Mouse (Mus musculus): Measurements from ENCODE around the gene Dlg1. TPM values are rescaled to one million over a fixed set of nuclear protein-coding genes. Genes with fewer than 3 reads are reported as not detected.
A peak's percentile ranks its signal among the peaks of the same experiment; 100 is the strongest.

Dlg1 gene
- 24.0 and 24.7 TPM in 2 replicates for polyA plus RNA-seq (2016; fragmentation: Nextera tagmentation; extraction: Ambion mirVana)

DNA sequence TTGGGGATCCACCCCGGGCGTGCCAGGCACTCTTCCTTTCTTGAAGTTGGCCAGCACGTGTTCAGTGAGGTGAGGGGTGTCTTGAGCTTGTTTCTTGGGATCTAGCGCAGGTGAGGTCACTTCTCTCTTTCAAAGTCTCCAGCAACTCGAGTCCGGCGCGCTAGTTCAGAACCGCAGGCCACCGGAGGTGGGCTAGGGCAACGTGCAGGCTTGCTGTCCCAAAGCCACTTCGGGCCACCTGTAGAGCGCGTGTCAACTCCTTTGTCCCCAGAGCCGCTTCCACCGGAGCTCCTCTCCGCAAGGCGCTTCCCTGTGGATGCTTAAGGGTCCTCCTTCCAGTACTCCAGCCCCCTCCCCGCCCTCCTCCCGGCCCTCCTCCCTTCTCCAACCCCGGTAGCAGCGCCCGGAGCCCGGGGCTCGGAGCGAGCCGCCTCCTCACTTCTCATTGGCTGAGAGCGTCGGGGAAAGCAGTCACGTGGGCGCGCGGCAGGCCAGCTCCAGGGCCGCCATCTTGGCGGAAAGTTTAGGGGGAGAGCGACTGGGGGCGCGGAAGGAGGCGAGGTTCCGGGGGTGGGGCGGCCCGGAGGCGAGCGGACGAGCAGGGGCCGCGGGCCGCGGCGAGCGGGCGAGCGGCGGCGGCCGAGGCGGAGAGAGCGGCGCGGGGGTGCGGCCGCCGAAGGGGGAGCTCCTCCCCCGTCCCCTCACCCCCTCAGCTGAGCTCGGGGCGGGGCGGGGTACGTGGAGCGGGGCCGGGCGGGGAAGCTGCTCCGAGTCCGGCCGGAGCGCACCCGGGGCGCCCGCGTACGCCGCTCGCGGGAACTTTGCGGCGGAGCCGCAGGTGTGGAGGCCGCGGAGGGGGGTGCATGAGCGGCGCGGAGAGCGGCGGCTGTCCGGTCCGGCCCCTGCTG, at the start of gene Dlg1:
Gene Dlg1 (plus strand): TSS at position 65 of the 908 bp plus-strand sequence.
- H3K27ac ChIP-seq (replicated peaks), result peak within 1 kb of the TSS; percentile 92
- peak within 1 kb of the TSS; percentile 85 for H3K9ac ChIP-seq (replicated peaks)
- peaks cover 15% of the 10 kb centered on the region for H3K36me3 ChIP-seq
- peak within 1 kb of the TSS; percentile 94 for H3K4me3 ChIP-seq
- H3K9me3 ChIP-seq, result no peaks in the 10 kb centered on the region
- peaks cover 12% of the 10 kb centered on the region for H3K27me3 ChIP-seq
- peak; percentile 96 for ATAC-seq (ENCODE audit: low FRiP score, low read depth)
- H3K4me1 ChIP-seq, result peaks cover 19% of the 10 kb centered on the region
- H3K4me2 ChIP-seq (replicated peaks), result peak within 1 kb of the TSS; percentile 79
- under 1% methylated on average over 68 of the region's 95 CpGs for WGBS

DNA sequence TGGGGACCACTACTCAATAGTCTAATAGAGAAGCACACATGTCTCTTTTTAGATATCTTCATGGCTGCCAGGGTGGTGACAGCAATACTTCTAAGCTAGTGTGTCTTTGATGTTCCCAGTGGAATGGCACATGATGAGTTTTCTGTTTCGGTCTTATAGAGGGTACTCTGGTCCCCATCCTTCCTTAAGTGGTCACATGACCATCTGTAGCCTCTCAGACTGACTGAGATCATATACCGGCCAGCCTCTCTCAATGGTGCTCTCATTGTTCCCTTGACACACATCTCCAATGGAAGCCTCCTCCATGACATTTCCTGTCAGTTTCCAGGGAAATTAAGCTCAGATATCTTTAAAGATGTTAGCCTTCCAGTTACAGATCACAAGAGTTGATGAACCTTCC, 46.9 kb upstream of the Dlg1 start:
- Histone ChIP-seq H3K36me3 (no peaks in the 10 kb centered on the region), H3K4me1 (peaks cover 7% of the 10 kb centered on the region), H3K27me3 (no peaks in the 10 kb centered on the region), H3K4me2 (replicated peaks) (no peak overlapping the region), H3K4me3 (no peak overlapping the region), H3K9ac (replicated peaks) (no peak overlapping the region), H3K27ac (replicated peaks) (no peak overlapping the region), H3K9me3 (no peaks in the 10 kb centered on the region)
- no peak for ATAC-seq (ENCODE audit: low FRiP score, low read depth)
- 87% methylated on average over 2 of the region's 2 CpGs for WGBS

DNA sequence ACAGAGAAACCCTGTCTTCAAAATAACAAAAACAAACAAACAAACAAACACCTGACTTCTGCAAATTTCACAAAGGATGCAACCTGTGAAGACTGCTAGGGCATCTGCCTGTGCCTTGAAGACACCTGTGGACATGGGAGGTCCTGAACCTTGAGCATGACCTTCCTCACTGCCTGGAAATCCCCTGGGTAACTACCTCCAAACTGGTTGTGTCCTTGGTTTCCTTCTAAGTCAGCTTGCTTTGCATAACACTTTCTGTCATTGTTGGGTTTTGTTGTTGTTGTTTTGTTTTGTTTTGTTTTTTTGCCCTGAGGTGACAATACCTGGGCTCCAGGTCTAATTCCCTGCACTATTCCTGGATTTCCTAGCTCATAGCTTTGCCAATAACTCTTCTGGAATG, 46.1 kb upstream of the Dlg1 start:
- H3K27me3 ChIP-seq, result no peaks in the 10 kb centered on the region

DNA sequence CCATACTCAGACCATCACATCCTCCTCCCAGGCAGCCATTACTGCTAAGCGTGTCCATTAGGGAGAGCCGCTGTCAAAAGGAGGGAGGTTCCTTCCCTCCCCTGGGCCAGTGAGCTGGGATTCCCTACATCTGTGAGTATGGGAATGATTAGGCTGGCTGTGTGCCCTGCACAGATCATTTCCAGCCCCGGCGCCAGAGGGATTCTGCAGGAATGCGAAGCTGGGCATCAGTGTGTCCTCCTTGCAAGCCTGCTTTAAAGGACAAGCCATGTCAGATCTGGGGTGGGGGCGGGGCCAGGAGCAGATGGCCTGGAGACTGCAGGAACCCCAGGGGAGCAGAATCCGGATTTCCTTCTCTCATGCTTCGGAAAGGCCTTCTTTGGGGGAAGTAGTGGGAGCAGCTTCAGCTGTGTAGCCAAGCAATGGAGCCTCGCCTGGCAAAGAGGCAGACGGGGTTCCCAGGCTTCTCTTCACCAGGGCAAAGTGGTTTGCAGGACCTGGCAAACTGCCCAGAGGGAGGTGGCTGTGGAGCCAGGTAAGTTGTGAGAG, 45.3 kb upstream of the Dlg1 start:
- Histone ChIP-seq H3K27ac (replicated peaks) (peak overlapping the region; percentile 30; the same call in 1 of the 2 replicates), H3K9me3 (no peaks in the 10 kb centered on the region), H3K4me1 (peaks cover 7% of the 10 kb centered on the region), H3K9ac (replicated peaks) (no peak overlapping the region), H3K4me3 (no peak overlapping the region), H3K27me3 (no peaks in the 10 kb centered on the region), H3K36me3 (no peaks in the 10 kb centered on the region), H3K4me2 (replicated peaks) (peak overlapping the region; percentile 28)
- 23% methylated on average over 10 of the region's 10 CpGs for WGBS
- peak; percentile 41; the same call in 1 of the 2 replicates for ATAC-seq (ENCODE audit: low FRiP score, low read depth)

More for the DNA sequence above, 46.1 kb upstream of the Dlg1 start:
- no peak overlapping the region for H3K9ac ChIP-seq (replicated peaks)
- H3K9me3 ChIP-seq, result no peaks in the 10 kb centered on the region
- H3K27ac ChIP-seq (replicated peaks), result no peak overlapping the region
- ATAC-seq (ENCODE audit: low FRiP score, low read depth), result no peak
- H3K4me2 ChIP-seq (replicated peaks), result no peak overlapping the region
- H3K36me3 ChIP-seq, result no peaks in the 10 kb centered on the region
- no peak overlapping the region for H3K4me3 ChIP-seq
- H3K4me1 ChIP-seq, result peaks cover 7% of the 10 kb centered on the region

DNA sequence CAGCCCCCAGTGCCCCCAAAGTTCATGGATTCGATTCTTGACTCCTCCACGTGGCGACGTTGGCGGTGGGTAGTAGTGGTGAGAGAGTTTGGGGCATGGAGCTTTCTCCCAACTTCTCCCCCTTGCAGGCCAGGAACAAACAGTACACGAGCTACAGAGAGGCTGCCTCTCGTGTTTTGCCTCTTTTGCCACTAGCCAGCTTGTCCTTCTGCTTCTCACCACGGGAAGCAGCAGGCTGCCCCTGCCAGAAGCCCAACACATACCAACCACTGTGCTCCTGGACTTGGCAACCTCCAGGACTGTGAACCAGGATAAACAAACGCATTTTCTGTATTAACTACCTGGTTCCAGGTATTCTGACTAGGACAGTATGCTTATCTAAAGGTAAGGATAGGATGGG, 44.6 kb upstream of the Dlg1 start:
- Histone ChIP-seq H3K27me3 (no peaks in the 10 kb centered on the region), H3K9me3 (no peaks in the 10 kb centered on the region), H3K36me3 (no peaks in the 10 kb centered on the region), H3K4me1 (peaks cover 7% of the 10 kb centered on the region), H3K4me2 (replicated peaks) (no peak overlapping the region), H3K27ac (replicated peaks) (no peak overlapping the region), H3K4me3 (no peak overlapping the region), H3K9ac (replicated peaks) (no peak overlapping the region)
- no peak for ATAC-seq (ENCODE audit: low FRiP score, low read depth)
- WGBS, result 70% methylated on average over 9 of the region's 9 CpGs

DNA sequence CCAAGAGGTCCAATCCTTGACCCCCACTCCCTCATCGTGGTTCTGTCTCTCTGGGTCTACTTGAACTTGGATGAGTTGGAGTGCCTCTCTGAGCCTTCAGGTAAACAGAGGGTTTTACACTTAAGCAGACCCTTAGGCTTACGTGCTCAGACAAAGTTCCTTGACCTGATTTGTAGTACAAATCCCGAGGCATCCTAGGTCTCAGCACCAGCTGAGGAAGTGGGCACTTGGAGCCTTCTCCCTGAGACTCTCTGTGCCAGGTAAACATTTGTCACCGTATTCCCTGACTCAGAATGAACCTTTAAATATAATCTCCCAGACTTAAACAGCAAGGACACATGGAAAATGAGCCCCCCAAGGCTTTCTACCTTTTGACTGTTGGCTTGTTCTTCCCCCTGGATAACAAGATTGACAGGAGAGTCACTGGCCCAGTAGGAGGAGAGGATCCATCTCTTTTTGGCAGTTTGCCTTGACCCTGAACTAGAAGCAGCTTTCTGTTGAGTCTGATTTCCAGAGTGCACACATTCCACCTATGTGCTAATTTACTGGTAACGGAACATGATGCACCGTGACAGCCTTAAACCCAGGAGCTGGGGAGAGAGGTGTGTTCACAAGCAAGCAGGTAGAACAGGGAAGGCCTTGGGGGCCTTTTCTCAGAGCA, 43.4 kb upstream of the Dlg1 start:
- ATAC-seq (ENCODE audit: low FRiP score, low read depth), result no peak
- whole genome bisulfite sequencing, result 91% methylated on average over 6 of the region's 6 CpGs

DNA sequence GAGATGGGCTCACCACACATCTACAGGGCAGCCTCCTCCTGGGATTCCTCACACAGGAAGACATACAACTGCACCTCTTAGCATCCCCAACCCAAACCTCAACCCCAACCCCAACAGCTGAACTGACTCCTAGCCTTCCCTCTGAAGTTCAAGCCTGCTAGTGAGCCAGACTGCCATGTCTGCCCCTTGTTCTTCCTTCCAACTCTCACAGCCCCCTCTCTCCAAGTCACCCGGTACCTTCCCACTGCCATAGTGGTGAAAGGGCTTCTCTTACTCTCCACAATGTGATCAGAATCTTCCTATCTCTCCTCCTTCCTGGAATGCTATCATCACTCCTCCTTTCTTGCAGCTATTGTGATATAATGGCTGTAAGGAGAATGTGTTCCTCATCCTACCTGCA, 40.9 kb upstream of the Dlg1 start:
- Histone ChIP-seq H3K9ac (replicated peaks) (no peak overlapping the region), H3K36me3 (no peaks in the 10 kb centered on the region), H3K27ac (replicated peaks) (no peak overlapping the region), H3K9me3 (no peaks in the 10 kb centered on the region), H3K4me1 (peaks cover 7% of the 10 kb centered on the region), H3K27me3 (no peaks in the 10 kb centered on the region), H3K4me3 (no peak overlapping the region), H3K4me2 (replicated peaks) (no peak overlapping the region)
- WGBS, result 100% methylated on average over 1 of the region's 1 CpGs
- ATAC-seq (ENCODE audit: low FRiP score, low read depth), result no peak

More for the DNA sequence above, 43.4 kb upstream of the Dlg1 start:
- Histone ChIP-seq H3K27ac (replicated peaks) (no peak overlapping the region), H3K36me3 (no peaks in the 10 kb centered on the region), H3K4me2 (replicated peaks) (no peak overlapping the region), H3K9me3 (no peaks in the 10 kb centered on the region), H3K4me3 (no peak overlapping the region), H3K27me3 (no peaks in the 10 kb centered on the region), H3K4me1 (peaks cover 7% of the 10 kb centered on the region), H3K9ac (replicated peaks) (no peak overlapping the region)

DNA sequence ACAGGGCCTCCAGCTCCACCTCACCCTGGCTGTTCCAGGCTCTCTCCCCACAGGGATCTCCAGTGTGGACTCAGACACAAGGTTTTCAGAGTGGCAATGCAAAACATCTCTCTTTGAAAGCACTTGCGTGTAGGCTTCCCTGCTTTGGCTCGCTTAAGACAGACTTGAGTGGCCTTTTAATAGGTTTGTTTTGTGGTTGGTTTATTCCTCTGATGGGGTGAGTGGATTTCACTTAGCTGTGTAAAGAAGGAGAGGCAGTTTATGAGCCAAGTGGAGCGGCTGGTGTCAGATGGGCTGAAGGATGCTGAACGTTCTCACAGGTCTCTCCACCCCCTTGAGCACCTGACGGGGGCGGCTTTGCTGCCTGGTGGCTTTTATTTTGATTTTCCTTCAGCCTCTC, 40.1 kb upstream of the Dlg1 start:
- 92% methylated on average over 6 of the region's 6 CpGs for WGBS
- Histone ChIP-seq H3K27ac (replicated peaks) (no peak overlapping the region), H3K9ac (replicated peaks) (no peak overlapping the region), H3K4me2 (replicated peaks) (no peak overlapping the region), H3K4me1 (peaks cover 3% of the 10 kb centered on the region), H3K4me3 (no peak overlapping the region), H3K36me3 (no peaks in the 10 kb centered on the region), H3K27me3 (no peaks in the 10 kb centered on the region), H3K9me3 (no peaks in the 10 kb centered on the region)
- no peak for ATAC-seq (ENCODE audit: low FRiP score, low read depth)

DNA sequence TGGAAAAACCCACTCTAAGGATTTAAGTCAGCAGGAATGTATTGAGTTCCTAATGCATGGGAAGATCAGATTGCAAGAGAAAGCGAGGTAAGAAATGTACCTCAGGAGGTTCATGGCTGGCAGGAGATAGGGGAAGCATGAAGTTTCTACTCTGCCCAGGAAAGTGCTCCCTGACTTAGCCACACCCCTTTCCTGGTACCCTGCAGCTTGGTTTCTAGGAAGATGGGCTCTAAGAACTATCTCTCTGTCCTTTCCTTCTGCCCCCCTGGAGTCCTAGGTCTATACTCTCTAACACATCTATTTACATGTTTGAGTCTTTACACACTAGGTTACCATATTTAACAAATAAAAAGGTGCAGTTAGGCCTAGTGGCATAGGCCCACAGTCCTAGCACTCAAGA, 38.5 kb upstream of the Dlg1 start:
- Histone ChIP-seq H3K36me3 (no peaks in the 10 kb centered on the region), H3K9me3 (no peaks in the 10 kb centered on the region), H3K4me1 (peaks cover 9% of the 10 kb centered on the region; the same call in 1 of the 2 replicates), H3K27me3 (no peaks in the 10 kb centered on the region), H3K9ac (replicated peaks) (no peak overlapping the region), H3K4me2 (replicated peaks) (no peak overlapping the region), H3K4me3 (no peak overlapping the region), H3K27ac (replicated peaks) (no peak overlapping the region)
- no peak for ATAC-seq (ENCODE audit: low FRiP score, low read depth)
- 80% methylated on average over 1 of the region's 1 CpGs for WGBS

DNA sequence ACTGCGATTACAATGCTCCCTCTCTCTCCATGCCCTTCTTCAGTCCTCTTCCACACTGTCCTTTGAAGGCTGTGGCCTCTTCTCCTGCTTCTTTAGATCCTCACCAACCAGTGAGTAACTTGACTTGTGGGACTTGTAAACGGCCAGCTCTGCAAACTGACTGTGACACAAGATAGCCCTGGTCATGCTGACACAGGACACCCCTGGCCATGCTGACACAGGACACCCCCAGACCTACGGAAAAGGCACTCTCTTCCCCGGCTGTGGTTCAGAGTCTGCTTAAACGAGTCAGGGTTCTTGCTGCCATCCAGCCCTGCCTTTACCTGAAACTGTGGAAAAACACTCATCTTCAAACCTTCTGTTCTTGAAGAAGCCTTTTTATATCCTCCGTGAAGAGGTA, 36.9 kb upstream of the Dlg1 start:
- H3K36me3 ChIP-seq, result no peaks in the 10 kb centered on the region
- no peaks in the 10 kb centered on the region for H3K9me3 ChIP-seq
- WGBS, result 89% methylated on average over 6 of the region's 6 CpGs
- H3K27ac ChIP-seq (replicated peaks), result no peak overlapping the region
- no peak for ATAC-seq (ENCODE audit: low FRiP score, low read depth)
- peaks cover 9% of the 10 kb centered on the region; the same call in 1 of the 2 replicates for H3K4me1 ChIP-seq
- H3K4me3 ChIP-seq, result no peak overlapping the region
- H3K4me2 ChIP-seq (replicated peaks), result no peak overlapping the region
- no peaks in the 10 kb centered on the region for H3K27me3 ChIP-seq
- H3K9ac ChIP-seq (replicated peaks), result no peak overlapping the region

DNA sequence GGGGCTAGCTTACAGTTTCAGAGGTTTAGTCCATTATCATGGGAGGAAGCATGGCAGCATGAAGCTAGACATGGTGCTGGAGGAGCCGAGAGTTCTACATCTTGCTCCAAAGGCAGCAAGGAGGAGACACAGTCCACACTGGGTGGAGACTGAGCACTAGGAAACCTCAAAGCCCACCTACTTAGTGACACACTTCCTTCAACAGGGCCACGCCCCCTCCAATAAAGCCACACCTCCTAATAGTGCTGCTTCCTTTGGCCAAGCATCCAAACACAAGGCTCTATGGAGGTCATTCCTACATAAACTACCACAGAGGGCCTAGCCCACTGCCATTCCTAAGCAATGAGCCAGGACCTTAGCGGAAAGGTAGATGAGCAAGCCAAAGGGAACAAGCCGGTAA, 32.9 kb upstream of the Dlg1 start:
- H3K27ac ChIP-seq (replicated peaks), result no peak overlapping the region
- no peak overlapping the region for H3K4me2 ChIP-seq (replicated peaks)
- WGBS, result 98% methylated on average over 4 of the region's 4 CpGs
- peaks cover 9% of the 10 kb centered on the region; the same call in 1 of the 2 replicates for H3K4me1 ChIP-seq
- H3K36me3 ChIP-seq, result no peaks in the 10 kb centered on the region
- no peak overlapping the region for H3K4me3 ChIP-seq
- no peaks in the 10 kb centered on the region for H3K9me3 ChIP-seq
- no peaks in the 10 kb centered on the region for H3K27me3 ChIP-seq
- H3K9ac ChIP-seq (replicated peaks), result no peak overlapping the region
- ATAC-seq (ENCODE audit: low FRiP score, low read depth), result no peak

DNA sequence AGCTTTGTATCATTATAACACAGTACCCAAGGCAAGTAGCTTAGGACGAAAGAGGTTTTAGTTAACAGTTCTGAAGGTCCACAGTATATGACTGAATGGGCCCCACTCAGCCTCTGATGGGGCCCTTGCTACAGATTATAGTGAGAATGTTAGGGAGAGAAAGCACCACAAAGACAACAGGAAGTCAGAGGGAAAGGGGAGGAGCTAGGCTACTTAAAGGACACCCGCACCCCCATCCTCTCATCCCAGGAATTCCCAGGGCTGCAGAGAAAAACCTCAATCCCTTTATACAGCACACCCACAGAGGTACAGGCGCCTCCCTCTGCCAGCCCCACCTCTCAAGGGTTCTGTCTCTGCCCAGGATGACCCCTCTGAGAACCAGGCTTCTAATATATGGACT, 32.2 kb upstream of the Dlg1 start:
- no peak overlapping the region for H3K4me2 ChIP-seq (replicated peaks)
- ATAC-seq (ENCODE audit: low FRiP score, low read depth), result no peak
- 75% methylated on average over 3 of the region's 3 CpGs for WGBS
- no peak overlapping the region for H3K9ac ChIP-seq (replicated peaks)
- H3K9me3 ChIP-seq, result no peaks in the 10 kb centered on the region
- H3K4me1 ChIP-seq, result peaks cover 9% of the 10 kb centered on the region; the same call in 1 of the 2 replicates
- H3K27me3 ChIP-seq, result no peaks in the 10 kb centered on the region
- H3K36me3 ChIP-seq, result no peaks in the 10 kb centered on the region
- H3K4me3 ChIP-seq, result no peak overlapping the region
- H3K27ac ChIP-seq (replicated peaks), result no peak overlapping the region

Data from midbrain, embryonic 12.5 days (tissue).